Mouse (Mus musculus): ENCODE measurements around the gene Bach2.
A peak's percentile ranks its signal among the peaks of the same experiment; 100 is the strongest.

The Bach2 gene

GRCm38 (mm10) chr4:32403506-32403905, 164.9 kb downstream of the Bach2 start:
- DNase-seq = no peak

DNA sequence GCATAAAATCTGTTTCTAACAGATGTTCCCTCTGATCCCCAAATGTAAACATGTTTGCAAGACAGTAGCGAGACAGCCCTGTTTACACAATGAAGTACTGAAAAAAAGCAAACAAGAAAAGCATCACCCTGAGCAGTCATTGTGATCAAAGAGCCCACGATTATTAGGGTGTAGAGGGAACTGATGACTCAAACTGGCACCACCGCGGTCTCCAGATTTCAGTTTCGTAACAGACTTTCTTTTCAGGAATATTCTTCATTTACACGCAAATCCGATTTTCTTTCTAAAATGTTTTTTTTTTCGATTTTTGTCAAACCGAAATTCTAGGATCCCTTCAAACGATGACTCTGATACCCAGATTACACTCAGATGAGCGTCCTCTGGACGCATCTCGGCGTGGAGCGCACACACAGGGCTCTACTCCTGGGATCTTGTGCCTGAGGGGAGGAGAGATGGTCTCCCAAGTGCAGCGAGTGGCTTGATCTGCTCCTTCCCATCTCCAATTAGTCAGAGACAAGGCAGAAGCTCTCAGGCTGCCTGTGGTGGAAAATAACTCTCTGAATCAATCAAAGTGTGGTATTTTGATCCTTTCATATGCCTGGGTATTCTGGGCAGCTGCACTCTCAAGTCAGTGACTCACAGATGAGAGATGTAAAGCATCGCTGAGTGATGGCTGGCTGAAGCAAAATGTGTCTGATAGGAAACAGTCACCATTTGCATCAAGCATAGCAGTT, 166.7 kb downstream of the Bach2 start:
- DNase-seq = peak; percentile 41

GRCm38 (mm10) chr4:32405985-32406384, 167.4 kb downstream of the Bach2 start:
- DNase-seq = no peak

GRCm38 (mm10) chr4:32408535-32408934, 169.9 kb downstream of the Bach2 start:
- DNase-seq = no peak

DNA sequence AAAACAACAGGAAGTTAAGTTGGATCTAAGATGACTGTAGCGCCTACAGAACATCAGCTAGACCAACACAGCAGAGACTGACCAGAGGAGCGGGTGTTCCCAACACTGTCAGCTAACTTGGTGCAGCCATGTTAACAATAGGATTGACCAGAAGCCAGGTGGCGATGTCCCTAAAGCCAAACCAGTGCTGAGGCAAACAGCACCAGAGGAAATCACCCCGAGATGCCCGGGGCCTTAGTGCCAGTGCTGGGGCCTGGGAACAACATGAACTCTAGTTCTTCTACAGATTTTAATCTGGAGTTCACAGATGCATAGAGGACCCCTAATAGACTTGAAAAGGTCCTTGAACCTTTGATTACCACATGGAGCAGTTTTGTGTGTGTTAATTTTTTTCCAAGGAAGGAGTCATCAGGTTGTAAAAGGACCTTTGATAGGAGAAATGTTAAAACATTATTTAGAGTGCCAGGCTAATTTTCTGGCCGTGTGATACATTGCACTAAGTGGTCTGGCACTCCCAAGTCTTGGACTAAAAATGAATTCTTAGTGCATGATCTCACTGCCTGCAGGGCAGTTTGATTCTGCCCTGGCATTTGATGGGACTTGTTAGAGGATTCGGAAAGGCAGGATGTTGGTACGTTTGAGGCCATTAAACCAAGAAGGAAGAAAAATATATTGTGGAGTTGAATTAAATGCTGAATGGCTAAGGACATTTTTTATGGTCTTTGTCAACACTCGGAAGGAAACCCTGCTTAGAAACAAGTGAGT, 170.7 kb downstream of the Bach2 start:
- no peak for DNase-seq

DNA sequence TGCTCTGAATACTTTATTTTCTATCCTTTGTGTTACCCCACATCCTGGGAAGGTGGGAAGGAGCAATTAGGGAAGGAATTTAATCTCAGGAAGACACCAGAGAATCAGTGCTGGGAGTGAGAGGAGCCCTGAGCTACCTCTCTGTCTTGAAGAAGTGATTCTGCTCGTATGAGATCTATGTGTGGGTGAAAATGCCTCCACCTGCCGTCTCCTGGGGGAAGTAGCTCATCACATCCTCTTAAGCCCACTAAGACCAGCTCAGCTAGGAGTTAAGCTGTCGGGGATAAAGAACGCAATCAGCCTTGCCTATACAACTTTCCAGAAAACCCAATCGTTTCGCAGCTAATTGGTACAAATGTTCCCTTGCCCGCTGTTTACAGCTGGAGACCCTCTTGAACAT, 174.5 kb downstream of the Bach2 start:
- DNase-seq = no peak

DNA sequence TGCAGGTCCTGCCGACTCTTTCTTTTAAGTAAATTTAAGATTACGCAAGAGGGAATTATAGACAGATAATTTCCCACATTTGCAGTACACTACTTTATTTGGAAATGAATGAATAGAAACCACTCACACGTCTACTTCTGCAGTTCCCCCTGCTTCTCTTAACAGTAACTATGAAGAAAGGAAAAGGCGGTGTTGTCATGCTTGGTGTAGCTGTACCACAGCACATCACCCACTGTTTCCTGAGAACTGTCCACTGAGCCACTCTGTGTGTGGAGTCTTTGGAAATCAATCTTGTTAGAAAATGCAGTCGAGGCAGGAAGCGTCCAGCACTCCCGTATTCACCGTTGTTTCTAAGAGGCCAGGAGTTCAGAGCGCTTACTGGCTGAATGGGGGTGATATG, 174.9 kb downstream of the Bach2 start:
- no peak for DNase-seq

- peak; percentile 42 for DNase-seq
These were observed 176.4 kb downstream of the Bach2 start for GRCm38 (mm10) chr4:32414959-32415358.

- no peak for DNase-seq
These were observed 179.3 kb downstream of the Bach2 start for GRCm38 (mm10) chr4:32417939-32418338.

DNA sequence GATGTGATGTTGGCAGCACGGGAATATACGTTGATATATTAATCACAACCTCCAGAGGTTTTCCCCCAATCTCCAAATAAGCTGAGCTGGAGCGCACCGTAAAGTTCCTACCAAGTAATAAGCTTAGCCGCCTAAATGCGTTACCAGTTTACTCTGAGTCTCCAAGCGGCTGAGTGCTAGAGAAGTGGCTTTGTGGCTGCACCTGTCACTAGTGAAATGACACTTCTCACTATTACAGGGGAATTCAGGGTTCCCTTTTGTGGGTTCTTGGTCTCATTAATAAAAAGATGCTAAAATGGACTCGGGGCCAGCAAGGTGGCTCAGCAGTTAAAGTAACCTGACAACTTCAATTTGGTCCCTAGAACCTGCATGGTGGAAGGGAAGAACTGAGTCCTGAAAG, 183.0 kb downstream of the Bach2 start:
- no peak for DNase-seq

DNA sequence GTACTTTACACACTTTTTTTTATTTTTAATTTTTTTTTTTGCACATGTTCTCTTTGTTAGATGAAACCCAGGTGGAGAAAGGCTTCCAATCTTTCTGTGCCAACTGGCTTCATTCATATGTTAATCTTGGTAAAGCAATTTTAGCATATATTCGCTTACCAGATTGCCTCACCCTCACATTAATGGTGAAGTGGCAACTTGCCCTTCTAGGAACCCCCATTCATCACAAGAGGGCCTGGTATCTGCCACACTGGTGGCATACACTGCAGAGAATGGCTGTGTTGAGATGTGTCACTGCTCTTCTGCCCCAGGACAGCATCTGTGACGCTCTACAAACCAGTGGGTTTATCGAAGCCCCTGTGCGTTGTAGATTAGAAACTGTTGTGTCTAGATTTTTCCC, 183.8 kb downstream of the Bach2 start:
- DNase-seq = no peak

GRCm38 (mm10) chr4:32423667-32424066, 185.1 kb downstream of the Bach2 start:
- DNase-seq = no peak

DNA sequence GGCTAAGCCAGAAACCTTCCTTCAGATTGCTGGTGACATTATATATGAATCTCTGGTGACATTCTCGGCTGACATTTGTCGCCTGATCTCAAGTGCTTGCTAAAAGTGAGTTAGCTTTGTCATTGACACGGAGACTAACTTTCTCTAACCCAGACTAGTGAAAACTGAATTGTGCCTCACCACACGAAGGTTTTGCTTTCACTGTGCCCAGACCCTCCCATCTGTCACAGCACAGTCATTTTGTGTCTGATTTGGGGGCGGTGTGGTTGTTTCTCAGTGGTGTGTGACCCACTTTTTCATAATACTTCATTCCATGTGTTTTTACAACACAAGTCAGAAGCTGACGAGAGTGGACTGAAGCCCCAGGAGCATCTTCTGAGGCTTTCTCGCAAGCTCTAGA, 185.8 kb downstream of the Bach2 start:
- no peak for DNase-seq

GRCm38 (mm10) chr4:32425060-32425459, 186.5 kb downstream of the Bach2 start:
- DNase-seq = no peak

DNA sequence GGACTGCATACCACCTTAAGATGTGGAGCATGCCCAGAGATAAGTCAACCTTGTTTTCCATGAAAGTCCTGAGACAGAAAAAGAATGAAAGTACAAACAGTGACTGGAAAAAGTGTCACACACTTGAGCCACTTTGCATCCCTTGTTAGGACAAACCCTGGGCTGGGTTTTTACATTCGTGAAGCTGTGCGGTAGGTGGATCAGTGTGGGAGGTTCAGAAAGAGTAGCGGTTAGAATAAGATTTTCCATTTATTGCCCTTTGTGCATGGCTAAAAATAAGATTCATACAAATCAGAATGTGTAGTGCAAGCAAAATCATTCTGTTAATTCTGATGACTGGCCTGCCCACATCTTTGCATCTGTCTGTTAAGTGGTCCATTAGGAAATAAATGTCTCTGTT, 187.0 kb downstream of the Bach2 start:
- DNase-seq = no peak

- no peak for DNase-seq
These were observed 188.4 kb downstream of the Bach2 start for GRCm38 (mm10) chr4:32426779-32427577.

- no peak for DNase-seq
These were observed 190.1 kb downstream of the Bach2 start for GRCm38 (mm10) chr4:32428738-32429137.

DNA sequence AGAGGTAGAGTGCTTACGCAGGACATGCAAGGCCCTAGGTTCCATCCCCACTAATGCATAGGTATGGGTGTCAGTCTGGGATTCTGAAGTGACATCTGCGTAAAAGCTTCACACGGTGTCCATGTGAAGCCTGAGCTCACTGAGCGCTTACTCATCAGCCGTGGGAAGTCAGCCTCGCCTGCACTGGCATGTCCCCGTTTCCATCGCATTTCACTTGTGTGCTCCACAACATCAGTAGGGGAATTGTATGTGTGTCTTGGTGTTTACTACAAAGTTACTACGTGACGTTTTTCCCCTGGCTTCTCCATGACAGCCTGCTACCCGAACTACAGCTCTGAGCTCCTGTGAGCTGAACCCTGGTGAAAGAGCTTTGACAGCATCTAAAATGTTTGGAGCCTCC, 191.5 kb downstream of the Bach2 start:
- DNase-seq = no peak

- peak; percentile 75 for DNase-seq
These were observed 192.4 kb downstream of the Bach2 start for GRCm38 (mm10) chr4:32430981-32431380.

- no peak for DNase-seq
These were observed 193.7 kb downstream of the Bach2 start for GRCm38 (mm10) chr4:32432271-32432781.

DNA sequence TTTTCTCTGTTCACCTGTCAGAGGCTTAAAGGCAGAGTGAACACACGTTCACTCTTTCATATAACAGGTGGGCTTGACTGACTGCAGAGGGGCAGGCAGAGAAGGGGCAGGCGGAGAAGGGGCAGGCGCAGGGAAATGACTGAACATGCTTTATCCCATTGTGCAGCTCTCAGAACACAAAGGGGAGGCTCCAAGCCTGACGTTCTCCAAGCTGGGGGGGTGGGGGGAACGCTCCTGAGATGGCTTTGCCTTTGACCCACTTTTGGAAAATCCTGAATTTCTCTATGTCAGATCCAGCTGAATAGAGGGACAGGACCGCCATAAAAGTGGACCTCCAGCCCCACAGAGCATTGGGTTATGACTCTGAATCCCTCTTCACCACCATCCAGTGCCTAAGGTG, 194.3 kb downstream of the Bach2 start:
- no peak for DNase-seq

GRCm38 (mm10) chr4:32434612-32435011, 196.0 kb downstream of the Bach2 start:
- DNase-seq = no peak

DNA sequence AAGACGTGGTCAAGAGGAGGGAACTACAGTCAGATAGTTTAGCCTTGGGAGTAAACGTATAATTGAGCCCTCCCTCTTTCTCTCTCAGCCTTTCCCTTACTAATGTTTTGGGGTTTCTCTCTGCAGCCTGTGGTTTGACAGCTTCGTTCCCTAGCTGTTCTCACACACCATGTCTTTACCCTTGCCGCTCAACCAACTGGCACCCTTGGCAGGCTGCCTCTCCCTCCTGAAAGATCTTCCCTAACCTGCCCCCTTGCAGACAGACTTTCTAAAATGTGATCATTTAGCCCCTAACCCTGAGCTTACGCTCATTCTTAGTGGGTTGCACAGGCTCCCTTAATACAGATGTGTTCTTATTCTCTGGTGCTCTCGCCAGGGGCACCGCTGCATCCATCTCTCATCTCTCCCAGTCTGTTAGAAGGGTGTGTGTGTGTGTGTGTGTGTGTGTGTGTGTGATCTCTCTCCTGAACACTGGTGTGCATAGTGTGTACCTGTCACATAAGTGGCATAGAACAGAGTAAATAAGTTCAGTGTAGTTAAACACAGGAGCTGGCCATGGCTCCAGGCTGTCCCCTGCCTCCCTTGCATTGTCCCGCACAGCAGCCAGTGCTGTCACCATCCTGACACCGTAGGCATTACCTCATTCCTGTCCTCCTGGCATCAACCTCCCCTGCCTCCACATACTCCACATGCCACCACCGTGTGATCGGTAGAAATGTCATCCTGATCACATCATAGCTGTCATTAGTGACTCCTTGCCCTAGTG, 201.6 kb downstream of the Bach2 start:
- no peak for DNase-seq

Measured in layer of hippocampus, adult 9-11 months (tissue).